16 mouse cellular contexts compared by ENCODE assay signal in genomic region chr6:22825086-22825768, GRCm38 (mm10). TPM values are rescaled to one million over a fixed set of nuclear protein-coding genes. Genes with fewer than 3 reads are reported as not detected.
"Had no signal": no experiment of that assay in that cellular context is flagged by ENCODE, and none has a peak within 500 bp of the region (broad histone marks: within the 10 kb centered on the region; RNA-seq: fewer than 3 reads in every experiment).

No protein-coding gene starts in this region.

- H3K36me3 ChIP-seq: liver, embryonic 13.5 days; neural tube, embryonic 12.5 days; neural tube, embryonic 15.5 days had no signal

- DNase-seq: kidney, postnatal 25 days; liver, embryonic 13.5 days; lung, adult 2 months; lung, postnatal 14 days; lung, postnatal 4 days; midbrain, embryonic 14.5 days; thymus, adult 2 months; thymus, postnatal 14 days; thymus, postnatal 4 days had no signal

- H3K9ac ChIP-seq: liver, embryonic 13.5 days; neural tube, embryonic 12.5 days; neural tube, embryonic 15.5 days had no signal

- H3K4me2 ChIP-seq: liver, embryonic 13.5 days; midbrain, embryonic 11.5 days; neural tube, embryonic 12.5 days; neural tube, embryonic 15.5 days had no signal

- H3K27me3 ChIP-seq: liver, embryonic 13.5 days; neural tube, embryonic 12.5 days; neural tube, embryonic 15.5 days had no signal

- H3K4me1 ChIP-seq: liver, embryonic 13.5 days; neural tube, embryonic 12.5 days; neural tube, embryonic 15.5 days had no signal

- H3K27ac ChIP-seq: kidney, postnatal 0 days; layer of hippocampus, adult 2 months; liver, embryonic 13.5 days; neural tube, embryonic 12.5 days; neural tube, embryonic 15.5 days had no signal

- H3K9me3 ChIP-seq: liver, embryonic 13.5 days; neural tube, embryonic 12.5 days; neural tube, embryonic 15.5 days had no signal

- H3K4me3 ChIP-seq: layer of hippocampus, adult 2 months; liver, embryonic 13.5 days; neural tube, embryonic 12.5 days; neural tube, embryonic 15.5 days had no signal

RNA-seq across cellular contexts. Expression of gene Ptprz1, which starts 50.1 kb away (rescaled TPM):
- total RNA-seq: megakaryocyte progenitor cell, adult 5-6 weeks; megakaryocyte-erythroid progenitor cell, adult 5-6 weeks had no signal
